Mouse (Mus musculus) C2C12 (cell line): ENCODE measurements around the gene Smtnl2. TPM values are rescaled to one million over a fixed set of nuclear protein-coding genes. Genes with fewer than 3 reads are reported as not detected.

ENCODE experiments used
- H3K27me3 ChIP-seq: one replicate; pipeline ENCODE4 v1.6.1; 2011; ENCODE audit not compliant: control insufficient read depth, insufficient read depth, insufficient read length
- H3K36me3 ChIP-seq: one replicate; pipeline ENCODE4 v1.6.1; 2011; ENCODE audit not compliant: control insufficient read depth, insufficient read depth
- H3K4me3 ChIP-seq: one replicate; pipeline ENCODE4 v1.5.1; 2011; ENCODE audit warnings: mild to moderate bottlenecking, control low read depth; ENCODE audit not compliant: poor library complexity, insufficient read depth, severe bottlenecking
- H3K79me2 ChIP-seq: one replicate; pipeline ENCODE4 v1.6.1; 2011; ENCODE audit not compliant: control insufficient read depth, insufficient read depth
- H3K79me3 ChIP-seq: one replicate; pipeline ENCODE4 v1.6.1; 2011; ENCODE audit warnings: low read depth, control low read depth
- H3ac ChIP-seq: one replicate; pipeline ENCODE3; 2011; ENCODE audit warnings: low read depth; ENCODE audit not compliant: control insufficient read depth, insufficient read length
- CEBPB ChIP-seq: IDR thresholded peaks from one replicate; pipeline ENCODE4 v1.6.1; 2011; ENCODE audit warnings: low read depth, mild to moderate bottlenecking, control low read depth, moderate library complexity
- CTCF ChIP-seq: IDR thresholded peaks from one replicate; pipeline ENCODE4 v1.5.1; 2011; ENCODE audit not compliant: control insufficient read depth, insufficient read depth, insufficient read length
- FOSL1 ChIP-seq: IDR thresholded peaks from one replicate; pipeline ENCODE4 v1.8.0; 2011; ENCODE audit warnings: mild to moderate bottlenecking, low read length; ENCODE audit not compliant: poor library complexity, insufficient read depth, severe bottlenecking
- MAX ChIP-seq: IDR thresholded peaks from one replicate; pipeline ENCODE4 v1.6.1; 2011; ENCODE audit warnings: mild to moderate bottlenecking, control low read depth
- MYOD1 ChIP-seq: IDR thresholded peaks from one replicate; pipeline ENCODE4 v1.6.1; 2011; ENCODE audit warnings: low read depth; ENCODE audit not compliant: control insufficient read depth, insufficient read length
- MYOG ChIP-seq: IDR thresholded peaks from one replicate; pipeline ENCODE4 v1.6.1; 2011; ENCODE audit not compliant: control insufficient read depth, insufficient read length; ENCODE audit errors: extremely low read depth
- USF1 ChIP-seq: IDR thresholded peaks from one replicate; pipeline ENCODE4 v1.6.1; 2011; ENCODE audit warnings: low read depth, mild to moderate bottlenecking, control low read depth, moderate library complexity
- polyA plus RNA-seq: library from polyadenylated mRNA; unstranded; fragments of >200 nt; fragmentation: generic; extraction: Trizol; gene quantifications from one replicate; pipeline ENCODE4 v1.2.1, GENCODE M21; 2012; ENCODE audit warnings: missing spikeins

Gene Smtnl2
- polyA plus RNA-seq, 1 experiment = 0.04 TPM

- H3K36me3 ChIP-seq = no peaks in the 10 kb centered on the region
Observed at GRCm38 (mm10) chr11:72402017-72402416, 9.5 kb downstream of the Smtnl2 start.

GRCm38 (mm10) chr11:72401068-72401467 lies 10.4 kb downstream of the Smtnl2 start:
- TF ChIP-seq FOSL1 (no peak), MAX (no peak), MYOD1 (no peak), CEBPB (no peak), USF1 (no peak), CTCF (no peak), MYOG (no peak)
- Histone ChIP-seq H3K4me3 (no peak overlapping the region), H3K79me2 (no peaks in the 10 kb centered on the region), H3K36me3 (no peaks in the 10 kb centered on the region), H3K27me3 (peaks cover 68% of the 10 kb centered on the region), H3K79me3 (no peaks in the 10 kb centered on the region), H3ac (no peak overlapping the region)

More at GRCm38 (mm10) chr11:72402017-72402416, 9.5 kb downstream of the Smtnl2 start:
- Histone ChIP-seq H3K79me3 (no peaks in the 10 kb centered on the region), H3K27me3 (peaks cover 70% of the 10 kb centered on the region), H3K79me2 (no peaks in the 10 kb centered on the region), H3K4me3 (no peak overlapping the region), H3ac (no peak overlapping the region)
- TF ChIP-seq MAX (no peak), CTCF (no peak), USF1 (no peak), MYOD1 (no peak), MYOG (no peak), FOSL1 (no peak), CEBPB (no peak)

GRCm38 (mm10) chr11:72397811-72398525 lies 13.5 kb downstream of the Smtnl2 start:
- Histone ChIP-seq H3K27me3 (peaks cover 69% of the 10 kb centered on the region), H3K79me2 (no peaks in the 10 kb centered on the region), H3K4me3 (no peak overlapping the region), H3K79me3 (no peaks in the 10 kb centered on the region), H3ac (no peak overlapping the region), H3K36me3 (no peaks in the 10 kb centered on the region)
- no peak for TF ChIP-seq CEBPB

- Histone ChIP-seq H3K27me3 (peaks cover 63% of the 10 kb centered on the region), H3K79me3 (no peaks in the 10 kb centered on the region), H3ac (no peak overlapping the region), H3K4me3 (no peak overlapping the region), H3K79me2 (no peaks in the 10 kb centered on the region), H3K36me3 (no peaks in the 10 kb centered on the region)
- TF ChIP-seq MAX (no peak), FOSL1 (no peak), MYOG (no peak), MYOD1 (no peak), USF1 (no peak)
Observed at GRCm38 (mm10) chr11:72397072-72397471, 14.4 kb downstream of the Smtnl2 start.

GRCm38 (mm10) chr11:72396621-72397020 lies 14.9 kb downstream of the Smtnl2 start:
- no peak overlapping the region for H3ac ChIP-seq
- peaks cover 61% of the 10 kb centered on the region for H3K27me3 ChIP-seq
- no peaks in the 10 kb centered on the region for H3K36me3 ChIP-seq
- H3K79me3 ChIP-seq = no peaks in the 10 kb centered on the region
- no peaks in the 10 kb centered on the region for H3K79me2 ChIP-seq
- no peak for TF ChIP-seq USF1
- TF ChIP-seq CEBPB = no peak
- TF ChIP-seq CTCF = no peak
- no peak for TF ChIP-seq MYOD1
- no peak for TF ChIP-seq MAX
- no peak for TF ChIP-seq FOSL1
- TF ChIP-seq MYOG = no peak
- H3K4me3 ChIP-seq = no peak overlapping the region

- Histone ChIP-seq H3K79me3 (no peaks in the 10 kb centered on the region), H3K4me3 (no peak overlapping the region), H3K79me2 (no peaks in the 10 kb centered on the region), H3K27me3 (peaks cover 57% of the 10 kb centered on the region), H3ac (no peak overlapping the region), H3K36me3 (no peaks in the 10 kb centered on the region)
- TF ChIP-seq MYOG (no peak), USF1 (no peak), CEBPB (no peak), MYOD1 (no peak), CTCF (no peak), MAX (no peak), FOSL1 (no peak)
Observed at GRCm38 (mm10) chr11:72395652-72396051, 15.9 kb downstream of the Smtnl2 start.
